In the genomic region with DNA sequence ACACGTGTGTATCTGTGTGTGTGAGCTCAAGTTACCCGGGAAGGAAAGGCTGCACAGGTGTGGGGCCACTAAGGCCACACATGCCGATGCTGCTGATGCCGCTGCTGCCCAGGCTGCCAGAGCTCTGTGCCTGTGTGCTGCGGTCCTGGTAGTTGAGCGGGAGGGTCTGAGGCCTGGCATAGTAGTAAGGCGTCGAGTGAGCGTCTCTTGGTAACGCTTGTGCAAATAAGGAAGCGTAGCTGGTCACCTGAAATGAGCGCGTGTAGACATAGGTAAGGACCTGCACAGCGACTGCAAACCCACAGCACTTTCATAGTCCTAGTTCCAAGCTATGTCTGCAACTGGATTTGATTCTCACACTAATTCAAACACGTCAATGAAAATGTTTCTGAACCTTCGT, we compare ENCODE assay signal across 22 mouse cellular contexts. TPM values are rescaled to one million over a fixed set of nuclear protein-coding genes. Genes with fewer than 3 reads are reported as not detected.
DNase-seq lines count a peak whose midpoint lies in the region; ATAC-seq and TF ChIP-seq lines count a peak whose summit lies in the region.
"Had no signal": no experiment of that assay in that cellular context is flagged by ENCODE, and none has a peak within 500 bp of the region (broad histone marks: within the 10 kb centered on the region; RNA-seq: fewer than 3 reads in every experiment).

No protein-coding gene starts in this region.

- no peaks in the 10 kb centered on the region for H3K27me3 ChIP-seq in lung, embryonic 16.5 days (ENCODE audit: control insufficient read depth, insufficient read depth, low read depth, low read length)
- H3K27me3 ChIP-seq in lung, postnatal 0 days (replicated peaks; ENCODE audit: insufficient read depth, low read length), result no peaks in the 10 kb centered on the region
- H3K27me3 ChIP-seq: CH12.LX, Patski had no signal

- peaks cover 46% of the 10 kb centered on the region for H3K36me3 ChIP-seq in lung, embryonic 16.5 days (ENCODE audit: control insufficient read depth, insufficient read depth, low read length)
- peaks cover 24% of the 10 kb centered on the region; the same call in 1 of the 2 replicates for H3K36me3 ChIP-seq in lung, postnatal 0 days (ENCODE audit: insufficient read depth, low read length)

- 85% methylated on average over 16 of the region's 16 CpGs for WGBS in lung, embryonic 16.5 days
- WGBS in lung, adult 2 months, result 82% methylated on average over 16 of the region's 16 CpGs
- WGBS in lung, postnatal 0 days, result 64% methylated on average over 16 of the region's 16 CpGs

- TF ChIP-seq CTCF in lung, adult 2 months (IDR thresholded peaks at IDR 0.05; ENCODE audit: insufficient read depth, low read length), result no peak
- TF ChIP-seq CTCF in lung, postnatal 0 days (IDR thresholded peaks at IDR 0.05), result no peak

- ATAC-seq in lung, embryonic 16.5 days (ENCODE audit: low read depth), result 0 out of 2 replicates have a peak, but pooled peaks have one; percentile 10
- peak; percentile 73 for ATAC-seq in lung, postnatal 0 days
- ATAC-seq: activated CD4-positive, CD25-positive, alpha-beta regulatory T cell, adult 4 months; CD4-positive, CD25-positive, alpha-beta regulatory T cell, adult 4 months; Patski had no signal

- H3K4me1 ChIP-seq in lung, embryonic 16.5 days (replicated peaks; ENCODE audit: control insufficient read depth, insufficient read depth, low read length), result no peaks in the 10 kb centered on the region
- no peaks in the 10 kb centered on the region for H3K4me1 ChIP-seq in lung, adult 2 months (ENCODE audit: control insufficient read depth, insufficient read depth, low read length)
- H3K4me1 ChIP-seq in lung, postnatal 0 days (ENCODE audit: insufficient read depth, low read depth, low read length), result no peaks in the 10 kb centered on the region

- TF ChIP-seq EP300 in lung, postnatal 0 days (IDR thresholded peaks at IDR 0.05), result no peak

- no peak overlapping the region for H3K9ac ChIP-seq in lung, embryonic 16.5 days (ENCODE audit: low read length)
- no peak overlapping the region for H3K9ac ChIP-seq in lung, postnatal 0 days (replicated peaks; ENCODE audit: low read depth)

- H3K4me3 ChIP-seq in lung, embryonic 16.5 days (ENCODE audit: low read length), result no peak overlapping the region
- H3K4me3 ChIP-seq in lung, adult 2 months (replicated peaks; ENCODE audit: extremely low read depth, low read depth, low read length), result no peak overlapping the region
- H3K4me3 ChIP-seq in lung, postnatal 0 days (ENCODE audit: low read depth, low read length), result no peak overlapping the region

- no peak overlapping the region for H3K27ac ChIP-seq in lung, embryonic 16.5 days (ENCODE audit: low read length)
- no peak overlapping the region for H3K27ac ChIP-seq in lung, postnatal 0 days (ENCODE audit: low read length)

- no peak overlapping the region for H3K4me2 ChIP-seq in lung, embryonic 16.5 days (ENCODE audit: low read depth, low read length)
- H3K4me2 ChIP-seq in lung, postnatal 0 days (replicated peaks; ENCODE audit: low read depth, low read length), result no peak overlapping the region

- no peaks in the 10 kb centered on the region for H3K9me3 ChIP-seq in lung, embryonic 16.5 days (ENCODE audit: control insufficient read depth, low read length)
- no peaks in the 10 kb centered on the region for H3K9me3 ChIP-seq in lung, postnatal 0 days (ENCODE audit: low read length)
- H3K9me3 ChIP-seq: G1E had no signal

- peak; percentile 11 to 36 for DNase-seq in lung, adult 18-20 months
- no peak for DNase-seq in lung, postnatal 25 days (ENCODE audit: low spot score)
- no peak for DNase-seq in lung, adult 2 months
- peak; percentile 61 for DNase-seq in lung, postnatal 0 days (ENCODE audit: low spot score)
- no peak for DNase-seq in lung, postnatal 14 days
- peak; percentile 31 for DNase-seq in lung, postnatal 36 days
- no peak for DNase-seq in lung, postnatal 10 days
- DNase-seq: adrenal gland, adult 2 months; adrenal gland, adult 8-10 months; adrenal gland, postnatal 10 days; adrenal gland, postnatal 14 days; adrenal gland, postnatal 25 days; adrenal gland, postnatal 36 days; B cell, adult 2 months; cerebellum, adult 11 months; cerebellum, adult 11-12 months had no signal

- TF ChIP-seq POLR2A in lung, adult 2 months (IDR thresholded peaks at IDR 0.05; ENCODE audit: borderline replicate concordance, extremely low read depth, low read depth, low read length), result no peak

RNA-seq across cellular contexts. Expression of a gene that starts 14.6 kb away (rescaled TPM):
- 45.3 and 47.4 TPM in 2 replicates for polyA plus RNA-seq in lung, embryonic 16.5 days (2015; fragmentation: Nextera tagmentation; extraction: Ambion mirVana)
- 53.0 and 69.3 TPM in 2 replicates for polyA plus RNA-seq in lung, adult 2 months (2012; rRNA removed)
- 20.9 and 21.7 TPM in 2 replicates for polyA plus RNA-seq in lung, postnatal 0 days (2015; fragmentation: Nextera tagmentation; extraction: Ambion mirVana)

Comparison
In these comparisons a context has a peak if more than half of its experiments do, and no peak if none do; other contexts are left out.
1. DNase-seq: peak in lung, adult 18-20 months (2 of 2), lung, postnatal 0 days (single experiment) and lung, postnatal 36 days (single experiment); none in lung, postnatal 25 days (single experiment), lung, adult 2 months (single experiment), lung, postnatal 14 days (single experiment) and lung, postnatal 10 days (single experiment).